Mouse (Mus musculus): ENCODE data around the gene Tagln3. TPM values are rescaled to one million over a fixed set of nuclear protein-coding genes. Genes with fewer than 3 reads are reported as not detected.

Gene Tagln3
- polyA plus RNA-seq, 1 experiment = not detected

DNA sequence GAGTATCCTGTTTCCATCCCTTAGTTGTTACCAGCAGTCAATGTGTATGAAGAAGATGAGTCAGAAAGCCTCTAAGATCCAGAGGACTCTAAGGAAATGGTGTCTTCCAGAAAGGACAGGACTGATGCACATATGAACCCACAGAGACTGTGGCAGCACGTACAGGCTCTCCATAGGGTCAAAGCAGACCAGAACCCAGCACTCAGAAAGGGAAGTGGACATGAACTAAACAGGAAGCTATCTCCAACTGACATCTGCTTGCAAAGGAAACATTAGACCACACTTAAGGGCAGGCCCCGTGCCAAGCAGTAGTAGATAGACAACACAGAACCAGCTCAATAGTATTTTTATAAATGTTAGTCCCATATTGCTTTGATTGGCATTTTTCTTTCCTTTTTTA is 58.3 kb downstream of the Tagln3 start:
- Histone ChIP-seq H3K36me3 (replicated peaks; ENCODE audit: low read length) (peaks cover 43% of the 10 kb centered on the region), H3K4me3 (replicated peaks) (peak overlapping the region; percentile 74), H3K4me1 (peaks cover 84% of the 10 kb centered on the region), H3K27me3 (replicated peaks) (no peaks in the 10 kb centered on the region), H3K9me3 (no peaks in the 10 kb centered on the region)
- no peak for TF ChIP-seq FLI1 (IDR thresholded peaks at IDR 0.05; ENCODE audit: low read length)
- peak; percentile 48; the same call in 1 of the 3 replicates for TF ChIP-seq GATA1 (IDR thresholded peaks at IDR 0.05; ENCODE audit: borderline replicate concordance, low read length)

- Histone ChIP-seq H3K9me3 (no peaks in the 10 kb centered on the region), H3K4me3 (replicated peaks) (no peak overlapping the region), H3K4me1 (peaks cover 85% of the 10 kb centered on the region), H3K36me3 (replicated peaks; ENCODE audit: low read length) (peaks cover 79% of the 10 kb centered on the region), H3K27me3 (replicated peaks) (no peaks in the 10 kb centered on the region)
- no peak for TF ChIP-seq GATA1 (IDR thresholded peaks at IDR 0.05; ENCODE audit: borderline replicate concordance, low read length)
- no peak for TF ChIP-seq FLI1 (IDR thresholded peaks at IDR 0.05; ENCODE audit: low read length)
These were observed 62.0 kb downstream of the Tagln3 start for GRCm38 (mm10) chr16:45662381-45662780.

Other genes starting within 250 kb of the Tagln3 start
- gene Gm609, start 231.6 kb downstream of the Tagln3 start, polyA plus RNA-seq (2012; ENCODE audit: insufficient read depth, low replicate concordance) = not detected in 2 replicates
- gene Gm17783, start 192.6 kb downstream of the Tagln3 start, polyA plus RNA-seq (2012; ENCODE audit: insufficient read depth, low replicate concordance) = not detected in 2 replicates
- gene Slc9c1, start 189.3 kb downstream of the Tagln3 start, polyA plus RNA-seq (2012; ENCODE audit: insufficient read depth, low replicate concordance) = not detected in 2 replicates
- 1.9 TPM in 1 of 2 replicates, not detected in the other for gene Gcsam, start 114.2 kb downstream of the Tagln3 start, polyA plus RNA-seq (2012; ENCODE audit: insufficient read depth, low replicate concordance)
- 0.83 and 2.1 TPM in 2 replicates for gene BC016579, start 70.5 kb downstream of the Tagln3 start, polyA plus RNA-seq (2012; ENCODE audit: insufficient read depth, low replicate concordance)
- 2.4 and 4.5 TPM in 2 replicates for gene Tmprss7, start 30.9 kb downstream of the Tagln3 start, polyA plus RNA-seq (2012; ENCODE audit: insufficient read depth, low replicate concordance)
- 3.0 and 4.5 TPM in 2 replicates for gene Abhd10, start 18.3 kb upstream of the Tagln3 start, polyA plus RNA-seq (2012; ENCODE audit: insufficient read depth, low replicate concordance)
- 0.04 TPM in 1 of 2 replicates, not detected in the other for gene Phldb2, start 229.0 kb upstream of the Tagln3 start, polyA plus RNA-seq (2012; ENCODE audit: insufficient read depth, low replicate concordance)